Mouse (Mus musculus): ENCODE measurements around the gene Ctns. TPM values are rescaled to one million over a fixed set of nuclear protein-coding genes. Genes with fewer than 3 reads are reported as not detected.
A peak's percentile ranks its signal among the peaks of the same experiment; 100 is the strongest.

Ctns gene
- total and polyA plus RNA-seq, 2 experiments from 2014 or later: 10.3 to 17.0 TPM

GRCm38 (mm10) chr11:73169231-73169630 lies 29.6 kb downstream of the Ctns start:
- Histone ChIP-seq H3K4me2 (ENCODE audit: low read depth, low read length) (no peak overlapping the region), H3K9me3 (replicated peaks; ENCODE audit: control insufficient read depth, low read length) (no peaks in the 10 kb centered on the region), H3K36me3 (replicated peaks; ENCODE audit: control insufficient read depth, insufficient read depth, low read length) (0 out of 2 replicates have a peak, but pooled peaks cover 3% of the 10 kb centered on the region), H3K27ac (ENCODE audit: low read depth) (no peak overlapping the region), H3K27me3 (ENCODE audit: control insufficient read depth, insufficient read depth, low read length) (no peaks in the 10 kb centered on the region), H3K4me3 (ENCODE audit: low read depth, low read length) (no peak overlapping the region), H3K9ac (replicated peaks; ENCODE audit: low read depth, low read length) (no peak overlapping the region), H3K4me1 (ENCODE audit: control insufficient read depth, insufficient read depth) (peaks cover 10% of the 10 kb centered on the region; the same call in 1 of the 2 replicates)
- no peak for ATAC-seq (ENCODE audit: insufficient read depth, low read depth)
- no peak for DNase-seq (ENCODE audit: low spot score)
- TF ChIP-seq CTCF (IDR thresholded peaks at IDR 0.05; ENCODE audit: low read depth) (peak; percentile 71), EP300 (IDR thresholded peaks at IDR 0.05; ENCODE audit: low read depth) (no peak)
- WGBS: 43% methylated on average over 4 of the region's 4 CpGs

DNA sequence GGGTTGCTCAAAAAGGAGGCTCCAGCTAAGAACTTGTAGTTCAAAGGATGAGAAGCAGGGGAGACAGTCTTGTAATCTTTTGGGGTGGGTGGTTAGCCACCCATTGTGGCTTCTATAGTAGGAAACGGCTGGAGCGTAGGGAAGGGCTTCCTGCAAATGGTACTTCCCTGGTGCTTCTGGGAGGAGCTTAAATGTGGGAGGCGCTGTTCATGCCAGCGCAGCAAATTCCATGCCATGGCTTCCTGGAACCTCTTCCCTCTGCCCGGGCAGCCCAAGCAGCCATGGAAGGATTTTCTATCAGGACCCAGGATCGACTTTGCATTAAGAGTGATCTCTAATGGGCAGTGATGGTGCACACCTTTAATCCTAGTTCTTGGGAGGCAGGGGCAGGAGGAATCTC lies 30.3 kb downstream of the Ctns start:
- WGBS: 69% methylated on average over 6 of the region's 6 CpGs
- no peak for DNase-seq (ENCODE audit: low spot score)
- Histone ChIP-seq H3K4me3 (ENCODE audit: low read depth, low read length) (no peak overlapping the region), H3K27me3 (ENCODE audit: control insufficient read depth, insufficient read depth, low read length) (no peaks in the 10 kb centered on the region), H3K36me3 (replicated peaks; ENCODE audit: control insufficient read depth, insufficient read depth, low read length) (no peaks in the 10 kb centered on the region), H3K9ac (replicated peaks; ENCODE audit: low read depth, low read length) (no peak overlapping the region), H3K27ac (ENCODE audit: low read depth) (no peak overlapping the region), H3K9me3 (replicated peaks; ENCODE audit: control insufficient read depth, low read length) (no peaks in the 10 kb centered on the region), H3K4me2 (ENCODE audit: low read depth, low read length) (no peak overlapping the region), H3K4me1 (ENCODE audit: control insufficient read depth, insufficient read depth) (peaks cover 10% of the 10 kb centered on the region; the same call in 1 of the 2 replicates)
- no peak for ATAC-seq (ENCODE audit: insufficient read depth, low read depth)
- TF ChIP-seq CTCF (IDR thresholded peaks at IDR 0.05; ENCODE audit: low read depth) (no peak), EP300 (IDR thresholded peaks at IDR 0.05; ENCODE audit: low read depth) (no peak)

- no peaks in the 10 kb centered on the region for H3K27me3 ChIP-seq (ENCODE audit: control insufficient read depth, insufficient read depth, low read length)
Measured at GRCm38 (mm10) chr11:73168071-73168470, 30.8 kb downstream of the Ctns start.

GRCm38 (mm10) chr11:73162284-73162683 lies 36.6 kb downstream of the Ctns start:
- no peaks in the 10 kb centered on the region for H3K9me3 ChIP-seq (replicated peaks; ENCODE audit: control insufficient read depth, low read length)
- WGBS: 66% methylated on average over 5 of the region's 5 CpGs
- no peaks in the 10 kb centered on the region for H3K36me3 ChIP-seq (replicated peaks; ENCODE audit: control insufficient read depth, insufficient read depth, low read length)

More at GRCm38 (mm10) chr11:73168071-73168470, 30.8 kb downstream of the Ctns start:
- Histone ChIP-seq H3K9ac (replicated peaks; ENCODE audit: low read depth, low read length) (no peak overlapping the region), H3K9me3 (replicated peaks; ENCODE audit: control insufficient read depth, low read length) (no peaks in the 10 kb centered on the region), H3K4me1 (ENCODE audit: control insufficient read depth, insufficient read depth) (peaks cover 10% of the 10 kb centered on the region; the same call in 1 of the 2 replicates), H3K36me3 (replicated peaks; ENCODE audit: control insufficient read depth, insufficient read depth, low read length) (no peaks in the 10 kb centered on the region), H3K27ac (ENCODE audit: low read depth) (no peak overlapping the region), H3K4me2 (ENCODE audit: low read depth, low read length) (no peak overlapping the region), H3K4me3 (ENCODE audit: low read depth, low read length) (no peak overlapping the region)
- no peak for ATAC-seq (ENCODE audit: insufficient read depth, low read depth)
- TF ChIP-seq CTCF (IDR thresholded peaks at IDR 0.05; ENCODE audit: low read depth): no peak
- WGBS: 73% methylated on average over 8 of the region's 8 CpGs
- no peak for DNase-seq (ENCODE audit: low spot score)

GRCm38 (mm10) chr11:73161616-73162015 lies 37.2 kb downstream of the Ctns start:
- Histone ChIP-seq H3K36me3 (replicated peaks; ENCODE audit: control insufficient read depth, insufficient read depth, low read length) (no peaks in the 10 kb centered on the region), H3K4me2 (ENCODE audit: low read depth, low read length) (no peak overlapping the region), H3K9me3 (replicated peaks; ENCODE audit: control insufficient read depth, low read length) (no peaks in the 10 kb centered on the region), H3K27ac (ENCODE audit: low read depth) (peak overlapping the region; percentile 79), H3K4me1 (ENCODE audit: control insufficient read depth, insufficient read depth) (peaks cover 6% of the 10 kb centered on the region; the same call in 1 of the 2 replicates), H3K9ac (replicated peaks; ENCODE audit: low read depth, low read length) (no peak overlapping the region), H3K27me3 (ENCODE audit: control insufficient read depth, insufficient read depth, low read length) (peaks cover 19% of the 10 kb centered on the region), H3K4me3 (ENCODE audit: low read depth, low read length) (no peak overlapping the region)
- TF ChIP-seq EP300 (IDR thresholded peaks at IDR 0.05; ENCODE audit: low read depth) (no peak), CTCF (IDR thresholded peaks at IDR 0.05; ENCODE audit: low read depth) (no peak)
- no peak for DNase-seq (ENCODE audit: low spot score)
- WGBS: 76% methylated on average over 4 of the region's 4 CpGs
- ATAC-seq (ENCODE audit: insufficient read depth, low read depth): no peak

More at GRCm38 (mm10) chr11:73162284-73162683, 36.6 kb downstream of the Ctns start:
- Histone ChIP-seq H3K4me3 (ENCODE audit: low read depth, low read length) (no peak overlapping the region), H3K9ac (replicated peaks; ENCODE audit: low read depth, low read length) (no peak overlapping the region), H3K4me1 (ENCODE audit: control insufficient read depth, insufficient read depth) (peaks cover 6% of the 10 kb centered on the region; the same call in 1 of the 2 replicates), H3K27me3 (ENCODE audit: control insufficient read depth, insufficient read depth, low read length) (peaks cover 19% of the 10 kb centered on the region), H3K27ac (ENCODE audit: low read depth) (no peak overlapping the region), H3K4me2 (ENCODE audit: low read depth, low read length) (no peak overlapping the region)
- ATAC-seq (ENCODE audit: insufficient read depth, low read depth) (no peak), DNase-seq (ENCODE audit: low spot score) (no peak)
- TF ChIP-seq CTCF (IDR thresholded peaks at IDR 0.05; ENCODE audit: low read depth): no peak
- no peak for TF ChIP-seq EP300 (IDR thresholded peaks at IDR 0.05; ENCODE audit: low read depth)

- peak; percentile 39 for TF ChIP-seq CTCF (IDR thresholded peaks at IDR 0.05; ENCODE audit: low read depth)
- no peak for TF ChIP-seq EP300 (IDR thresholded peaks at IDR 0.05; ENCODE audit: low read depth)
- H3K27me3 ChIP-seq (ENCODE audit: control insufficient read depth, insufficient read depth, low read length): peaks cover 19% of the 10 kb centered on the region
- H3K27ac ChIP-seq (ENCODE audit: low read depth): peak overlapping the region; percentile 79
- no peaks in the 10 kb centered on the region for H3K9me3 ChIP-seq (replicated peaks; ENCODE audit: control insufficient read depth, low read length)
- peak overlapping the region; percentile 70 for H3K4me2 ChIP-seq (ENCODE audit: low read depth, low read length)
- WGBS: 11% methylated on average over 6 of the region's 6 CpGs
- H3K36me3 ChIP-seq (replicated peaks; ENCODE audit: control insufficient read depth, insufficient read depth, low read length): no peaks in the 10 kb centered on the region
- ATAC-seq (ENCODE audit: insufficient read depth, low read depth) (peak; percentile 91), DNase-seq (ENCODE audit: low spot score) (peak; percentile 71)
- H3K4me1 ChIP-seq (ENCODE audit: control insufficient read depth, insufficient read depth): peaks cover 6% of the 10 kb centered on the region; the same call in 1 of the 2 replicates
- H3K4me3 ChIP-seq (ENCODE audit: low read depth, low read length): peak overlapping the region; percentile 49
- peak overlapping the region; percentile 54 for H3K9ac ChIP-seq (replicated peaks; ENCODE audit: low read depth, low read length)
Measured at GRCm38 (mm10) chr11:73160811-73161200, 38.0 kb downstream of the Ctns start.

All from heart, postnatal 0 days (tissue).